Mouse (Mus musculus) stomach, embryonic 16.5 days (tissue): ENCODE measurements around the gene Hist1h2bc. TPM values are rescaled to one million over a fixed set of nuclear protein-coding genes. Genes with fewer than 3 reads are reported as not detected.

Experiments
- ATAC-seq: fragments of 200-750 bp; cut with Nextera tagmentation; 2 replicates; pipeline ENCODE4 v1.8.0; 2017; ENCODE audit warnings: moderate number of reproducible peaks, moderate TSS enrichment; ENCODE audit not compliant: insufficient read depth, low FRiP score
- H3K27ac ChIP-seq: fragments of 300-500 bp; sonication (generic); 2 replicates; pipeline ENCODE4 v1.5.1; 2014; ENCODE audit warnings: low read length
- H3K27me3 ChIP-seq: fragments of 300-500 bp; sonication (generic); 2 replicates; pipeline ENCODE4 v1.6.1; 2014; ENCODE audit warnings: low read length, control low read depth, mixed read lengths; ENCODE audit not compliant: control insufficient read depth, insufficient read depth
- H3K36me3 ChIP-seq: fragments of 300-500 bp; sonication (generic); 2 replicates; pipeline ENCODE4 v1.6.1; 2014; ENCODE audit warnings: low read length; ENCODE audit not compliant: control insufficient read depth, insufficient read depth
- H3K4me1 ChIP-seq: fragments of 300-500 bp; sonication (generic); 2 replicates; pipeline ENCODE4 v1.6.1; 2014; ENCODE audit warnings: low read length, control low read depth, mixed read lengths; ENCODE audit not compliant: control insufficient read depth, insufficient read depth
- H3K4me2 ChIP-seq: fragments of 300-500 bp; sonication (generic); 2 replicates; pipeline ENCODE4 v1.6.1; 2014; ENCODE audit warnings: low read depth, low read length, mixed read lengths
- H3K4me3 ChIP-seq: fragments of 300-500 bp; sonication (generic); replicated peaks from 2 replicates; pipeline ENCODE4 v1.5.1; 2014; ENCODE audit warnings: mild to moderate bottlenecking, low read length
- H3K9ac ChIP-seq: fragments of 300-500 bp; sonication (generic); 2 replicates; pipeline ENCODE4 v1.6.1; 2014; ENCODE audit warnings: low read length
- H3K9me3 ChIP-seq: fragments of 300-500 bp; sonication (generic); replicated peaks from 2 replicates; pipeline ENCODE4 v1.6.1; 2016; ENCODE audit warnings: low read length, control low read depth; ENCODE audit not compliant: control insufficient read depth
- WGBS: fragments of 180-500 bp; shearing (Covaris S2); extraction: QIAGEN DNeasy Blood & Tissue Kit; methylation state at CpG from one replicate; pipeline ENCODE4 v1.1.7; 2014; 5-methylcytosine and 5-hydroxymethylcytosine counted together
- polyA plus RNA-seq: library from polyadenylated mRNA; unstranded; fragments of >200 nt; fragmentation: Nextera tagmentation; extraction: Ambion mirVana; gene quantifications from 2 replicates; pipeline ENCODE4 v1.2.1, GENCODE M21; 2015

Hist1h2bc gene
- polyA plus RNA-seq, 1 experiment from 2014 or later, result 102 TPM

DNA sequence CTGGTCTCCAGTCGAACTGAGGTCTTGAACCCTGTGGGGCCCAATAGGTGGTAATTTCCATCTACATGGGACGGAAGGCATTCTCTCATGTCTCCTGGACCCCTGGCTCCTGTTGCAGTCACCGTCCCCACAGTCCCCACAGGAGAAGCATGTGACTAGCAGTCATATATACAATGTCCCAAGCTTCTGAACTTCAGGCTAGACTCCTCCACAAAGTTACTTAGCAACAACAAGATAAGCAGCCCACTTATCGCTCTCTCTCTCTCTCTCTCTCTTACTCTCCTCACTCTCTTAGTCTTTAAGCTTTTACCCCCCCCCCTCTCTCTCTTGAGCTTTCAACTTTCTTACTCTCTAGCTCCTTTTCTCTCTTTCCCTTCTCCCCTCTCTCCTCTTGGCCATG lies 40.2 kb downstream of the Hist1h2bc start:
- Histone ChIP-seq H3K4me1 (no peaks in the 10 kb centered on the region), H3K36me3 (no peaks in the 10 kb centered on the region), H3K4me2 (no peak overlapping the region), H3K27ac (no peak overlapping the region), H3K9ac (no peak overlapping the region), H3K9me3 (no peaks in the 10 kb centered on the region), H3K27me3 (no peaks in the 10 kb centered on the region), H3K4me3 (no peak overlapping the region)
- WGBS, result 61% methylated on average over 4 of the region's 4 CpGs
- ATAC-seq, result peak; percentile 29; the same call in 1 of the 2 replicates

DNA sequence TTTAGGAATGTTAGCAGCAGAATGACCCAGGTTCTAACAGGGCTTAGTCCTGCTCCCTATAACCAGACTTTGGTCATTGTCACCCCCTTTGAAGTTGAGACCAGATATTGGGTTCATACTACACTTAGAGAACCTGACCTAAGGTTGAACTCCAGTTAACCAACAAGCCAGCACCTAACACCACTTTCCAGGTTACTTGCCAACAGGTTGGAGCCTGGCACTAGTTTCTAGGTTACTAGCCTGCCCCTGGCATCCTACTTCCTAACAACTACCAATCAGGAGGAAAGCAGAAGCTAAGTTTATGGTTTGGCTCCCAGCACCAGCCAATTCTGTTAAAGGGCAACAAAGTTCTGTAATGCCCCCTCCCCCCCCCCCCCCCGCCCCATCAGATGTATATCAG lies 41.2 kb downstream of the Hist1h2bc start:
- H3K9ac ChIP-seq, result no peak overlapping the region
- H3K4me1 ChIP-seq, result no peaks in the 10 kb centered on the region
- H3K27me3 ChIP-seq, result no peaks in the 10 kb centered on the region
- no peak overlapping the region for H3K4me3 ChIP-seq
- ATAC-seq, result no peak
- H3K9me3 ChIP-seq, result no peaks in the 10 kb centered on the region
- H3K27ac ChIP-seq, result no peak overlapping the region
- H3K36me3 ChIP-seq, result no peaks in the 10 kb centered on the region
- WGBS, result 80% methylated on average over 1 of the region's 1 CpGs
- H3K4me2 ChIP-seq, result no peak overlapping the region

DNA sequence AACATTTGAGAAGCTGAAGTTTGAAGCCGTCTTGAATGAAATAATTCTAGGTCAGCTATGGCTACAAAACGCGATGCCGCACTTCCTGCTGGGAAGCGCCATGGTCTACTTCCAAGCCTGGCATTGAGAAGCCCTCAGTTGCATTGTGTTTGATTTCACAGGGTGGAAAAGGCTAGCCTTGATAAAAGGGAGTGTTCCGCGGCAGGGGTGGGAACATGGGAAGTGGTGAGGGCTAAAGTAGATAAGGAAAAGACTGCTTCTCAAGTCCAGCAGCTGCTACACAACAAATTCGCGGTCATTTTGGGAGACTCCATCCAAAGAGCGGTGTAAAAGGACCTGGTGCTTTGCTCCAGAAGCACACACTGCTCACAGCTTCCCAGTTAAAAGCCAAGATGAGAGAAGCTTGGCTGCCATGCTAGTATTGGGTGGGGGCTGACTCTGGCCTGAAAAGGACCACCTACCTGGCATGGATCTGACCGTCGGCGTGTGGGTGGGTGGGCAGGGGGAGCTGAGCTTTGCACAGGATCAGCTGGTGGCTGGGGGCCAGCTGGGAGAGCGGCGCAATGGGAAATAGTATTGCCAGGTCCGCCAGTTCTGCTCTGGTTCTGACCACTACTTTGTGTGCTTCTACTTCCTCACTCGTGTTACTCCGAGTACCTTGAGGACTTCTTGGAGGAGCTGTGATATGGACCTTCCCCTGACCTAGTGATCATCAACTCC lies 44.6 kb downstream of the Hist1h2bc start:
- ATAC-seq, result no peak
- H3K4me2 ChIP-seq, result no peak overlapping the region
- no peaks in the 10 kb centered on the region for H3K4me1 ChIP-seq
- no peak overlapping the region for H3K4me3 ChIP-seq
- no peaks in the 10 kb centered on the region for H3K36me3 ChIP-seq
- H3K27ac ChIP-seq, result no peak overlapping the region
- no peaks in the 10 kb centered on the region for H3K9me3 ChIP-seq
- 84% methylated on average over 18 of the region's 18 CpGs for WGBS
- H3K27me3 ChIP-seq, result no peaks in the 10 kb centered on the region
- H3K9ac ChIP-seq, result no peak overlapping the region

DNA sequence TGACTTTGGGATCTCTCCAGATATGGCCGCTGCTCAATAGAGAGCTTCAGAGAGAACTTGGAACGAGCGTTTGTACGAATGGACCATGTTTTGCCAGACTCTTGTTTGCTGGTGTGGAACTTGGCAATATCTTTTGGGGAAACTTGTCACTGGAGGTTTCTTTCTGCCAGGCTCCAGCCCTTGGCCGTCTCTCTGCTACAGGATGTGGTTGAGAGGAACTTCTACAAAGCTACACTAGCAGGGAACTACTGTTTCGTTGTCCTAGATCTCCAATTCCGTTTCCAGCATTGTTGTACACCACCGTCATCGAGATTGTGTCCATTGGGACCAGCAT lies 45.2 kb downstream of the Hist1h2bc start:
- Histone ChIP-seq H3K9ac (no peak overlapping the region), H3K27me3 (no peaks in the 10 kb centered on the region), H3K36me3 (no peaks in the 10 kb centered on the region), H3K27ac (no peak overlapping the region), H3K4me1 (no peaks in the 10 kb centered on the region), H3K4me3 (no peak overlapping the region), H3K4me2 (no peak overlapping the region), H3K9me3 (no peaks in the 10 kb centered on the region)
- whole genome bisulfite sequencing, result 87% methylated on average over 9 of the region's 9 CpGs
- no peak for ATAC-seq

DNA sequence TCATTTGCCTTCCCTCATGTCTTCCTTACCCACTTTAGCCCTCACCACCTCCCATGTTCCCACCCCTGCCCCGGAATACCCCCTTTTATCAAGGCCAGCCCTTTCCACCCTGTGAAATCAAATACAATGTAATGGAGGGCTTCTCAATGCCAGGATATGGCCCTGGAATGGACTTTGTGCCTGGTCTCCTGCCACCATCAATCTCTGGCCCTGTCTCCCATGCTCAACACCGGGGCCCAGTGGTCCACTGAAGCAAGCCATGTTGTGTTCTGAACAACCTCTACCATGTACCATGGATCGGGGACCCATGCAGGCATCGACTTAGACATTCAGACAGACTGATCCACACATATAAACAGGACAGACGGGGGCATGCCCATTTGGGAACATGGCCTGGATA lies 45.7 kb downstream of the Hist1h2bc start:
- ATAC-seq, result no peak
- WGBS, result 88% methylated on average over 5 of the region's 5 CpGs

DNA sequence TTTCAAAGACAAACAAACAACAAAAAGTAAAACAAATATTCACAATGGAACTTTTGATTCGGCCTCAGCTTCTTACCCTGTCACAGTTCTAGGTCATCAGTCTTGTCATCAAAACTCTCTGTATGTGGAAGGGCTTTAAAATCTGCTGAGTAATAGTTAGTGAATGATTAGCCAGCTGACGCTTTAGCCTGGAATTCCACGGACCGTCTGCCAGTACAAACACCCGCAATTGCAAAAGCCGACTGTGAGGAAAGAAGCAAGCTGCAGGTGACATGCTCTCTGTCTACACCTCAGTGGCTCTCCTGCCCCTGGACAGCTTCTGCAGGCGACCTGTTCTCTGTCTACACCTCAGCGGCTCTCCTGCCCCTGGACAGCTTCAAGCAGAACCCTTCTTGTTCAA lies 46.5 kb downstream of the Hist1h2bc start:
- Histone ChIP-seq H3K9me3 (no peaks in the 10 kb centered on the region), H3K4me2 (no peak overlapping the region), H3K36me3 (no peaks in the 10 kb centered on the region), H3K4me3 (no peak overlapping the region), H3K27ac (no peak overlapping the region), H3K27me3 (no peaks in the 10 kb centered on the region), H3K9ac (no peak overlapping the region), H3K4me1 (no peaks in the 10 kb centered on the region)
- 22% methylated on average over 8 of the region's 8 CpGs for WGBS
- peak; percentile 66; the same call in 1 of the 2 replicates for ATAC-seq

More for the DNA sequence above, 45.7 kb downstream of the Hist1h2bc start:
- Histone ChIP-seq H3K4me1 (no peaks in the 10 kb centered on the region), H3K27ac (no peak overlapping the region), H3K4me2 (no peak overlapping the region), H3K4me3 (no peak overlapping the region), H3K9ac (no peak overlapping the region), H3K9me3 (no peaks in the 10 kb centered on the region), H3K27me3 (no peaks in the 10 kb centered on the region), H3K36me3 (no peaks in the 10 kb centered on the region)

DNA sequence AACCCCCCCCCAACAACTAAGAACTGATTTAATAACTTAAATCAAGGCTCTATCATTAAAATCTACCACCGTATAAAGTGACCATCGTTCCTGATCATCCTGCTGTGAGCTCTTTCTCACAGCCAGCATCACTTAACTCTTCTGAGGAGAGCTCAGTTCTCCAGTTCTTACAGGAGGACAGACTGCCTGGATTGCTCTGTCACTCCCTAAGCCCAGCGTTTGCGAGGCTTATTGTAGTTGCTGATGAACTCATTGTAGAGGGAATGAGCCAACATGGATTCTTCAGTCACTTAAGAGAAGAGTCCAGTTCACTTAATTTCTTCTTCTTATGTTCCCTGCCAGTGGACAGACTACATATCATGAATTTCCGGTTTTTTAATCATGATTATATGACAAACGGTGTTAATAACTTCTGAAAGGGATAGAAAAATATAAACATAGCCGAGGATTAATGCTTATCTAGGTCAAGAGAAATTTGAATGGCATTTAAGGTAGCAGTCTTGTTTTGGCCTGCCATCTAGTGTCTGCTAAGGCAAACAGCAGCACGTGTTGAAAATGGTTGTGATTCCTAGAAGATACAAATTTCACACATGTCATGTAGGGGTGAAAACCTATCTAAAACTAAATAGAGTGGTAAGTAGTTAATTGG lies 48.3 kb downstream of the Hist1h2bc start:
- H3K36me3 ChIP-seq, result no peaks in the 10 kb centered on the region
- H3K9me3 ChIP-seq, result no peaks in the 10 kb centered on the region
- no peak overlapping the region for H3K9ac ChIP-seq
- H3K27me3 ChIP-seq, result no peaks in the 10 kb centered on the region
- H3K4me1 ChIP-seq, result no peaks in the 10 kb centered on the region
- no peak overlapping the region for H3K4me2 ChIP-seq
- no peak overlapping the region for H3K4me3 ChIP-seq
- no peak overlapping the region for H3K27ac ChIP-seq
- 22% methylated on average over 8 of the region's 8 CpGs for WGBS
- no peak for ATAC-seq

DNA sequence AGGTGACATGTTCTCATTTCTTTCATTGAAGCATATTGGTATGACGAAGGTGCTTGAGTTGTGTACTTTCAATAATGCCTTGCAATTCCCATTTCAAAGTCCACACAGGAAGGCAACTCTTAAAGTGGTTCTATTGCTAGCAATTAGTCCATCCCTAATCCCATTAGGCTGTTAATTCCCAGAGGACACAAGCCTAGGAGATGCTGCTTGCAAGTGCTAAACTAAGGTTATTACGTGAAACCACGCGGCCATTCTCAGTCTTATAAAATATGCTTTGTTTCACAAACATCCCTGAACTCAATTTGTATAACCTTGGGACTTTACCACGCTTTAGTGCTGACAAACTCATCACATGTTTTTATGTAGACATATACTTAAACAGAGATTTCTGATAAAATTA lies 53.1 kb downstream of the Hist1h2bc start:
- 87% methylated on average over 5 of the region's 5 CpGs for WGBS
- no peak overlapping the region for H3K9ac ChIP-seq
- no peak overlapping the region for H3K27ac ChIP-seq
- H3K4me1 ChIP-seq, result peaks cover 13% of the 10 kb centered on the region; the same call in 1 of the 2 replicates
- H3K27me3 ChIP-seq, result no peaks in the 10 kb centered on the region
- H3K36me3 ChIP-seq, result no peaks in the 10 kb centered on the region
- H3K9me3 ChIP-seq, result no peaks in the 10 kb centered on the region
- ATAC-seq, result no peak
- no peak overlapping the region for H3K4me3 ChIP-seq
- no peak overlapping the region for H3K4me2 ChIP-seq

DNA sequence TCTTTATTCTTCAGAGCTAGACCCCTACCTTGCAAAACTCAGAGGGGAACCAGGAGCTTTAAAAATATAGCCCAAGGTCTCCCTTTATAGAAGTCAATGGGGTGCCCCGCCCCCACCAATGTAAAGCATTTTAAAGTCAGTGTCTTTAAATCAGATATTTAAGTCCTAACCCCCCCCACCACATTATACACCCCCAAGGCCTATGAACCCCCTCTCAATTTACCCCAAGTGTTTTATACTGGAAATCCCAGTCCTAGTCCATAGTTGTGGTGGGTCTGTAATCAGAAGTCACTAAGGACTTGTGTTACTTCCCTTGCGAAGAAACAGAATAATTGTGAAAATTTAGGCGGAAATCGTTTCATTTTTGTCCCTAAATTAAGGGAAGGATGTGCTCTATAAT lies 54.0 kb downstream of the Hist1h2bc start:
- 23% methylated on average over 4 of the region's 4 CpGs for WGBS
- H3K4me3 ChIP-seq, result peak overlapping the region; percentile 70
- peak overlapping the region; percentile 99 for H3K27ac ChIP-seq
- H3K9me3 ChIP-seq, result no peaks in the 10 kb centered on the region
- no peak for ATAC-seq
- H3K4me2 ChIP-seq, result peak overlapping the region; percentile 39
- H3K4me1 ChIP-seq, result peaks cover 13% of the 10 kb centered on the region; the same call in 1 of the 2 replicates
- H3K36me3 ChIP-seq, result no peaks in the 10 kb centered on the region
- peak overlapping the region; percentile 58 for H3K9ac ChIP-seq
- H3K27me3 ChIP-seq, result no peaks in the 10 kb centered on the region
